Mouse (Mus musculus) lung, adult 2 months (tissue): ENCODE results near the gene Ckap5.

ENCODE experiments used
- CTCF ChIP-seq: fragments of 200-500 bp; IDR thresholded peaks from 2 replicates; pipeline ENCODE4 v1.5.1; 2011; ENCODE audit warnings: mild to moderate bottlenecking, low read length, control low read depth; ENCODE audit not compliant: insufficient read depth
- POLR2A ChIP-seq: fragments of 200-500 bp; IDR thresholded peaks from 2 replicates; pipeline ENCODE4 v1.6.1; 2011; ENCODE audit warnings: low read depth, mild to moderate bottlenecking, control low read depth, low read length, borderline replicate concordance; ENCODE audit errors: extremely low read depth

DNA sequence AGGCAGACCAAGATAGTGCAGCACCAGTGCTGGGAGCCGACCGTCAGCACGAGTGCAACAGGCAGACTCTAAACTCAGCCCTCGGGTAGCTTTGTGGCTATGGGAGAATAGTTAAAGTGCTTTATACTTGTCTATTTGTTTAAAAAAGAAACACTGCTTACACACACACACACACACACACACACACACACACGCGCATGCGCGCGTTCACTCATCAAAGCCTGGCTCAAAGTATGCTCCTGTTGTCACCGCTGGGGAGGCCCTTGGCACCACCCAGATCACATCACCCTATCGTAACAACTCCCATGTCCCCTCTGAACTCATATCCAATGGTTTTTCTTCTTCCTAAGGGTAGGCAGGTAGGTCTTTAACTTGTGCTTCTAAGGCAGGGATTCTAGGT, 117.5 kb downstream of the Ckap5 start:
- TF ChIP-seq POLR2A (no peak), CTCF (no peak)
